Mouse (Mus musculus) Patski (cell line): ENCODE measurements at regions not wholly inside any gene's neighbourhood (a gene's known extent, or its start where the extent isn't known, plus 50 kb on each side); places are given as distances from the start of the nearest gene placed in this dataset.
A peak's percentile ranks its signal among the peaks of the same experiment; 100 is the strongest.

Experiments used
- ATAC-seq: fragments of 100-300 bp; one replicate; pipeline ENCODE4 v1.8.0; 2021
- CTCF ChIA-PET: fragments of 350-600 bp; sonication (Branson Sonifier 250); formaldehyde crosslinking; loops from one replicate; lab custom pipeline; 2022; ENCODE audit warnings: inconsistent platforms; lab: Charles Lee
- POLR2A ChIA-PET: fragments of 350-600 bp; sonication (Branson Sonifier 250); formaldehyde crosslinking; loops from one replicate; lab custom pipeline; 2022; ENCODE audit warnings: antibody characterized with exemption, inconsistent platforms; lab: Charles Lee
- DNase-seq: peaks from one replicate; pipeline ENCODE4 v3.0.0-alpha.2; 2011; ENCODE audit warnings: low read depth, low spot score
- H3K27me3 ChIP-seq: fragments of 371-371 bp; one replicate; pipeline ENCODE4 v1.5.1; 2021
- CTCF ChIP-seq: fragments of 100-300 bp; IDR thresholded peaks from one replicate; pipeline ENCODE4 v1.5.1; 2021
- in situ Hi-C: fragments of 300-500 bp; cut with MboI; formaldehyde crosslinking; loops from 3 replicates; pipeline ENCODE4 v1.11.1; 2018; ENCODE audit warnings: low pct_unique_long_range_greater_than_20kb, mixed read lengths

GRCm38 (mm10) chr3:21495651-21496050 is 580.8 kb upstream of the Tbl1xr1 start:
- DNase-seq, result no peak

GRCm38 (mm10) chr3:21496166-21496565 is 580.3 kb upstream of the Tbl1xr1 start:
- no peak for DNase-seq
- ATAC-seq, result peak; percentile 19
- no peak for TF ChIP-seq CTCF

More at GRCm38 (mm10) chr3:21495651-21496050, 580.8 kb upstream of the Tbl1xr1 start:
- H3K27me3 ChIP-seq, result no peaks in the 10 kb centered on the region
- in situ Hi-C loops, result no loop called here
- peak; percentile 7 for ATAC-seq
- no peak for TF ChIP-seq CTCF
- ChIA-PET POLR2A (interaction anchor here (0.5 kb wide), 1 partner anchor 45 kb away, joined by 6 read pairs; no protein-coding TSS in a partner anchor), CTCF (no interaction called here)

GRCm38 (mm10) chr3:21497011-21497410 is 579.4 kb upstream of the Tbl1xr1 start:
- TF ChIP-seq CTCF, result no peak
- CTCF ChIA-PET, result interaction anchor here (1.2 kb wide), 1 partner anchor 38 kb away, joined by 3 read pairs; no protein-coding TSS in a partner anchor
- DNase-seq, result no peak
- ATAC-seq, result no peak
- POLR2A ChIA-PET, result no interaction called here
- no peaks in the 10 kb centered on the region for H3K27me3 ChIP-seq
- in situ Hi-C loops, result no loop called here

More at GRCm38 (mm10) chr3:21496166-21496565, 580.3 kb upstream of the Tbl1xr1 start:
- in situ Hi-C loops, result no loop called here
- ChIA-PET CTCF (no interaction called here), POLR2A (interaction anchor here (0.5 kb wide), 1 partner anchor 44 kb away, joined by 6 read pairs; no protein-coding TSS in a partner anchor)
- H3K27me3 ChIP-seq, result no peaks in the 10 kb centered on the region

GRCm38 (mm10) chr3:21507655-21508054 is 568.8 kb upstream of the Tbl1xr1 start:
- in situ Hi-C loops, result no loop called here
- ATAC-seq (no peak), DNase-seq (no peak)
- no peak for TF ChIP-seq CTCF
- H3K27me3 ChIP-seq, result no peaks in the 10 kb centered on the region
- POLR2A ChIA-PET, result no interaction called here
- CTCF ChIA-PET, result no interaction called here

- ChIA-PET CTCF (no interaction called here), POLR2A (no interaction called here)
- H3K27me3 ChIP-seq, result no peaks in the 10 kb centered on the region
- in situ Hi-C loops, result no loop called here
- TF ChIP-seq CTCF, result no peak
- no peak for ATAC-seq
- no peak for DNase-seq
These were observed 564.4 kb upstream of the Tbl1xr1 start for GRCm38 (mm10) chr3:21512081-21512480.

GRCm38 (mm10) chr3:21524426-21524937 is 552.0 kb upstream of the Tbl1xr1 start:
- H3K27me3 ChIP-seq, result no peaks in the 10 kb centered on the region
- ATAC-seq (no peak), DNase-seq (no peak)
- in situ Hi-C loops, result no loop called here
- no peak for TF ChIP-seq CTCF
- ChIA-PET CTCF (interaction anchor here (0.8 to 0.9 kb wide), 2 partner anchors 25 to 26 kb away, joined by 3 read pairs; no protein-coding TSS in a partner anchor), POLR2A (no interaction called here)

- no peak for ATAC-seq
- TF ChIP-seq CTCF, result no peak
- H3K27me3 ChIP-seq, result no peaks in the 10 kb centered on the region
- in situ Hi-C loops, result no loop called here
- ChIA-PET POLR2A (no interaction called here), CTCF (interaction anchor here (1.8 kb wide), 1 partner anchor 27 kb away, joined by 6 read pairs; no protein-coding TSS in a partner anchor)
- no peak for DNase-seq
These were observed 545.6 kb upstream of the Tbl1xr1 start for GRCm38 (mm10) chr3:21530862-21531261.

- DNase-seq (no peak), ATAC-seq (no peak)
- CTCF ChIA-PET, result interaction anchor here (0.8 to 1.5 kb wide), 3 partner anchors 16 to 65 kb away, joined by 3 to 4 read pairs (median 3); no protein-coding TSS in a partner anchor
- no peaks in the 10 kb centered on the region for H3K27me3 ChIP-seq
- TF ChIP-seq CTCF, result no peak
- in situ Hi-C loops, result no loop called here
- POLR2A ChIA-PET, result no interaction called here
These were observed 537.3 kb upstream of the Tbl1xr1 start for GRCm38 (mm10) chr3:21539138-21539537.

- ChIA-PET POLR2A (interaction anchor here (0.6 to 0.7 kb wide), 2 partner anchors 171 to 205 kb away, joined by 3 read pairs; no protein-coding TSS in a partner anchor), CTCF (no interaction called here)
- TF ChIP-seq CTCF, result no peak
- ATAC-seq (no peak), DNase-seq (no peak)
- no peaks in the 10 kb centered on the region for H3K27me3 ChIP-seq
- in situ Hi-C loops, result no loop called here
These were observed 532.0 kb upstream of the Tbl1xr1 start for GRCm38 (mm10) chr3:21544456-21544855.

- POLR2A ChIA-PET, result no interaction called here
- in situ Hi-C loops, result no loop called here
- CTCF ChIA-PET, result interaction anchor here (1.1 kb wide), 1 partner anchor 7 kb away, joined by 3 read pairs; no protein-coding TSS in a partner anchor
- TF ChIP-seq CTCF, result no peak
- ATAC-seq (no peak), DNase-seq (no peak)
- H3K27me3 ChIP-seq, result no peaks in the 10 kb centered on the region
These were observed 531.1 kb upstream of the Tbl1xr1 start for GRCm38 (mm10) chr3:21545156-21545893.

- ChIA-PET POLR2A (interaction anchor here (0.5 kb wide), 1 partner anchor 112 kb away, joined by 5 read pairs; no protein-coding TSS in a partner anchor), CTCF (interaction anchor here (1.1 kb wide), 1 partner anchor 8 kb away, joined by 3 read pairs; no protein-coding TSS in a partner anchor)
- in situ Hi-C loops, result no loop called here
- no peak for ATAC-seq
- no peak for TF ChIP-seq CTCF
- H3K27me3 ChIP-seq, result no peaks in the 10 kb centered on the region
- DNase-seq, result no peak
These were observed 530.0 kb upstream of the Tbl1xr1 start for GRCm38 (mm10) chr3:21546411-21546810.
